Mouse (Mus musculus) limb, embryonic 14.5 days (tissue): Measurements from ENCODE around the gene 4833427G06Rik. TPM values are rescaled to one million over a fixed set of nuclear protein-coding genes. Genes with fewer than 3 reads are reported as not detected.
"Not testable (repeated sequence)": the region's sequence is repeated elsewhere in the genome, so short reads cannot be mapped to it uniquely, and the experiment has no call there.

Experiments
- ATAC-seq: fragments of 200-750 bp; cut with Nextera tagmentation; 2 replicates; pipeline ENCODE4 v1.8.0; 2017; ENCODE audit warnings: low read depth, moderate number of reproducible peaks, moderate TSS enrichment; ENCODE audit not compliant: low FRiP score
- DNase-seq: peaks from one replicate; pipeline ENCODE4 v3.0.0-alpha.2; 2015; ENCODE audit warnings: low spot score
- H3K27ac ChIP-seq: fragments of 300-500 bp; sonication (generic); replicated peaks from 2 replicates; pipeline ENCODE4 v1.5.1; 2014; ENCODE audit warnings: low read depth, mild to moderate bottlenecking, low read length, moderate library complexity, mixed read lengths
- H3K27me3 ChIP-seq: fragments of 300-500 bp; sonication (generic); 2 replicates; pipeline ENCODE4 v1.6.1; 2014; ENCODE audit warnings: low read length, mixed read lengths; ENCODE audit not compliant: control insufficient read depth, insufficient read depth
- H3K36me3 ChIP-seq: fragments of 300-500 bp; sonication (generic); 2 replicates; pipeline ENCODE4 v1.6.1; 2014; ENCODE audit warnings: mild to moderate bottlenecking, low read length, moderate library complexity, mixed read lengths; ENCODE audit not compliant: control insufficient read depth, insufficient read depth
- H3K4me1 ChIP-seq: fragments of 300-500 bp; sonication (generic); 2 replicates; pipeline ENCODE4 v1.6.1; 2014; ENCODE audit warnings: antibody characterized with exemption, low read length, mixed read lengths; ENCODE audit not compliant: control insufficient read depth, insufficient read depth
- H3K4me2 ChIP-seq: fragments of 300-500 bp; sonication (generic); replicated peaks from 2 replicates; pipeline ENCODE4 v1.6.1; 2014; ENCODE audit warnings: low read depth, mild to moderate bottlenecking, low read length, moderate library complexity; ENCODE audit not compliant: severe bottlenecking
- H3K4me3 ChIP-seq: fragments of 300-500 bp; sonication (generic); replicated peaks from 2 replicates; pipeline ENCODE4 v1.5.1; 2014; ENCODE audit warnings: low read length
- H3K9ac ChIP-seq: fragments of 300-500 bp; sonication (generic); 2 replicates; pipeline ENCODE4 v1.6.1; 2014; ENCODE audit warnings: mild to moderate bottlenecking, low read depth, low read length, moderate library complexity; ENCODE audit not compliant: severe bottlenecking
- H3K9me3 ChIP-seq: fragments of 300-500 bp; sonication (generic); 2 replicates; pipeline ENCODE4 v1.6.1; 2016; ENCODE audit warnings: low read length; ENCODE audit not compliant: control insufficient read depth
- POLR2A ChIP-seq: fragments of 200-500 bp; IDR thresholded peaks from 2 replicates; pipeline ENCODE4 v1.8.0; 2012; ENCODE audit warnings: inconsistent platforms, mild to moderate bottlenecking, moderate library complexity, borderline replicate concordance; ENCODE audit not compliant: insufficient read depth, insufficient read length; ENCODE audit errors: extremely low read depth
- WGBS: fragments of 180-500 bp; shearing (Covaris S2); extraction: QIAGEN DNeasy Blood & Tissue Kit; methylation state at CpG from one replicate; pipeline ENCODE4 v1.1.7; 2014; 5-methylcytosine and 5-hydroxymethylcytosine counted together
- polyA plus RNA-seq, 2 experiments: library from polyadenylated mRNA; depleted of rRNA in 1 of 2; stranded (reverse) in 1 of 2; unstranded in 1 of 2; fragments of >200 nt; fragmentation: Nextera tagmentation in 1 of 2; extraction: Ambion mirVana in 1 of 2; gene quantifications; 2 replicates each; pipeline versions ENCODE4 v1.2.1 to v1.2.3; 2012 to 2014

4833427G06Rik gene
- 0.06 TPM in 1 of 2 replicates, not detected in the other for polyA plus RNA-seq (2012; rRNA removed)
- not detected in 2 replicates for polyA plus RNA-seq (2014; fragmentation: Nextera tagmentation; extraction: Ambion mirVana)

DNA sequence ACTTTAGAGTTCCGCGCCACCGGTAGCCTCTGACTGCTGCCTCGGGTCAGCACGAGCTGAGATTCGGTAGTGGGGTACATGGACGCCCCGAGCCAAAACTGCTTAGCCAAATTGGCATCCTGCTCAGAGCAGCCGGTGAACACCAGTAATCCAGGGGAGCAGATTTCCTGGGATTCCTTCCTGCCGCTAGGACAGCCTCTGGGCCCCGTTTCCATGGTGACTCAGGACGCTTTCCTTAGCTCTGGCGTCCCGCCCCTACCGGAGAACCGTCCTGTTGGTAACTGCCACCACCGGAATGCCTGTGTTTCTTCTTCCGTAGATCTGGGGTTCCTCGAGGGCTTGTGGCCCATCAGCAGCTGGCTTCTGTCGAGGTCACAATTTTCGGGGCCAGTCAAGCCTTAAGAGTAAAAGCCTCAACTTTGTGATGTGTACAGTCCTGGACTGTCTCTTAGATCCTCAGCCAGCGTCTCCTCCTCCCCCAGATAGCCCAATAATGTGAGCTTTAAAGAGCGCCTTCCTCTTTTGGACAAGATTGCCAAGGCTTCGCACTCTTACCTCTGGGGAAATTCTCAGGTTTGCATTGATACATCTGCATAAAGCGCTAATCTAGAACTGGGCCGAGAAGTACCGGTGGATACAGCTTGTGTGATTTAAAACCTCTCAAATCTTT is at the start of gene 4833427G06Rik:
Gene 4833427G06Rik, minus strand, starts transcription at position 323 of the 670 bp plus-strand sequence.
- no peak for TF ChIP-seq POLR2A
- Histone ChIP-seq H3K27me3 (peaks cover 16% of the 10 kb centered on the region), H3K4me2 (peak within 1 kb of the TSS; percentile 100), H3K4me3 (peak within 1 kb of the TSS; percentile 19), H3K36me3 (no peaks in the 10 kb centered on the region), H3K9ac (peak within 1 kb of the TSS; percentile 2; the same call in 1 of the 2 replicates), H3K4me1 (peaks cover 13% of the 10 kb centered on the region), H3K27ac (no peak within 1 kb of the TSS), H3K9me3 (no peaks in the 10 kb centered on the region)
- 7% methylated on average over 27 of the region's 27 CpGs for WGBS
- peak; percentile 76 for DNase-seq
- ATAC-seq = peak; percentile 80; the same call in 1 of the 2 replicates

DNA sequence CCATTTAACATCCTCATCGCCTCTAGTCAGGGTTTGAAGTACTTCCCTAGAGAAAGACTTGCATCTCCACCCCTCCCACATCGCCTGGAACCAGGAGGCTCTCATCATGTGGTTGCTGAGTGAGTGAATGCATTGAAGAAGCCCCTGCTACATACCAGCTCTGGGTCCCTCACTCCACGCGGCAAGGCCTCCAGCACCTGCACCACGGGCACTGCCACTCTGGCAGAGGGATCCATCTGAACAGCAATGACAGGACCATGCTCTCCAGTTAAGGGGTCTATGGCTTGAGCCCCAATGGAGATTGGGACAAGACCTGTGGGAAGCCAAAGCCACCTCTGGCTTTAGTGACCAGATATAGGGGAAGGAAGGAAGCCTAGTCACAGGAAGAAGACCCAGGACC is 45.4 kb upstream of the 4833427G06Rik start:
- no peak for DNase-seq
- no peak overlapping the region for H3K9ac ChIP-seq
- no peaks in the 10 kb centered on the region for H3K36me3 ChIP-seq
- no peaks in the 10 kb centered on the region for H3K9me3 ChIP-seq
- H3K4me3 ChIP-seq = no peak overlapping the region
- no peaks in the 10 kb centered on the region; the same call in 1 of the 2 replicates for H3K27me3 ChIP-seq
- no peak for TF ChIP-seq POLR2A
- no peak overlapping the region for H3K27ac ChIP-seq
- H3K4me2 ChIP-seq = no peak overlapping the region
- 0 out of 2 replicates have a peak, but pooled peaks have one; percentile 11 for ATAC-seq
- 78% methylated on average over 5 of the region's 5 CpGs for WGBS
- H3K4me1 ChIP-seq = peaks cover 13% of the 10 kb centered on the region

DNA sequence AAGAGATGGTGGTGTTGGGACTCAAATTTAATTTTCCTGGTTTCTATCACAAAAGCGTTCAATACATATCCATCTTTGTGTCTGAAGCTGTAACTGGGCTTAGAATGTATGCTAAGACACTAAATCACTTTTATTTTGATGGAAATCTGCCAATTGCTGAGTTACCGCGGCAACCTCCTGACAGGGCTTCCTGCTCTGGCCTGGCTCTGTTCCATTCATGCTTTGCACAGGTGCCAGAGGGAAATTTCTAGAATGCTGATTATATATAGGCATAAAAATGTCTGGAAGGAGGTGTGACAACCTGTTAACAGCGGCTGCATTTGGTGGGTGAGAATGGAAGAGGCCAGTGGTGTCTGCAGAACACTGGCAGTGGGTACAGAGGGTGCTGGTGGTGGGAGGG is 44.6 kb upstream of the 4833427G06Rik start:
- Histone ChIP-seq H3K4me3 (no peak overlapping the region), H3K4me1 (peaks cover 13% of the 10 kb centered on the region), H3K9ac (no peak overlapping the region), H3K9me3 (no peaks in the 10 kb centered on the region), H3K36me3 (no peaks in the 10 kb centered on the region), H3K4me2 (no peak overlapping the region), H3K27me3 (no peaks in the 10 kb centered on the region; the same call in 1 of the 2 replicates), H3K27ac (no peak overlapping the region)
- WGBS = 29% methylated on average over 4 of the region's 4 CpGs
- TF ChIP-seq POLR2A = no peak
- DNase-seq = peak; percentile 84
- ATAC-seq = peak; percentile 69

GRCm38 (mm10) chr9:51144218-51144617 is 42.3 kb upstream of the 4833427G06Rik start:
- WGBS = 66% methylated on average over 6 of the region's 6 CpGs
- Histone ChIP-seq H3K27me3 (no peaks in the 10 kb centered on the region), H3K4me3 (no peak overlapping the region), H3K36me3 (no peaks in the 10 kb centered on the region), H3K9me3 (no peaks in the 10 kb centered on the region), H3K9ac (no peak overlapping the region), H3K4me1 (peaks cover 13% of the 10 kb centered on the region), H3K27ac (no peak overlapping the region), H3K4me2 (no peak overlapping the region)
- DNase-seq (no peak), ATAC-seq (no peak)
- TF ChIP-seq POLR2A = no peak

DNA sequence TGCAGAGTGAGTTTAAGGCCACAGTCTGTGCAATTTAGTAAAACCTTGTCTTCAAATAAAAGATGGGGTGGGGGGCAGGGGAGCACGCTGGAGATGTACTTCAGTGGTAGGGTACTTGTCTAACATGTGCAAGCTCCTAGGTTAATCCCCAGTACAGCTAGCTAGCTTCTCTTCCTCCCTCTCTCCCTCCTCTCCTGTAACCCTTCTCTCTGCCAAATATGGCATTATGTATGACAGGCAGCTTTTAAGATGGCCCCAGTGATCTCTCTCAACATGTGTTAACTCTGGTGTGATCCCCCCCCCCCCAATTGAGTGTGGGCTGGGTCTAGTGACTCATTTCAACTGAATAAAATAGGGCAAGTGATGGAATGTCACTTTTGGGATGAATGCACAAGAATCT is 41.6 kb upstream of the 4833427G06Rik start:
- Histone ChIP-seq H3K4me2 (no peak overlapping the region), H3K36me3 (no peaks in the 10 kb centered on the region), H3K4me1 (peaks cover 11% of the 10 kb centered on the region), H3K4me3 (no peak overlapping the region), H3K9ac (no peak overlapping the region), H3K9me3 (no peaks in the 10 kb centered on the region), H3K27me3 (no peaks in the 10 kb centered on the region), H3K27ac (no peak overlapping the region)
- DNase-seq = no peak
- no peak for TF ChIP-seq POLR2A
- 75% methylated on average over 1 of the region's 1 CpGs for WGBS
- ATAC-seq = no peak

GRCm38 (mm10) chr9:51140711-51141110 is 38.8 kb upstream of the 4833427G06Rik start:
- 73% methylated on average over 3 of the region's 3 CpGs for WGBS
- no peak overlapping the region for H3K4me2 ChIP-seq
- DNase-seq = no peak

GRCm38 (mm10) chr9:51139401-51139800 is 37.5 kb upstream of the 4833427G06Rik start:
- H3K27ac ChIP-seq, H3K27me3 ChIP-seq, DNase-seq, ATAC-seq, H3K36me3 ChIP-seq, H3K9ac ChIP-seq, H3K4me1 ChIP-seq, H3K4me3 ChIP-seq, H3K4me2 ChIP-seq, H3K9me3 ChIP-seq: not testable (repeated sequence)
- 92% methylated on average over 1 of the region's 1 CpGs for WGBS

More at GRCm38 (mm10) chr9:51140711-51141110, 38.8 kb upstream of the 4833427G06Rik start:
- Histone ChIP-seq H3K4me1 (no peaks in the 10 kb centered on the region), H3K9ac (no peak overlapping the region), H3K36me3 (no peaks in the 10 kb centered on the region), H3K4me3 (no peak overlapping the region), H3K27ac (no peak overlapping the region), H3K9me3 (no peaks in the 10 kb centered on the region), H3K27me3 (no peaks in the 10 kb centered on the region)
- no peak for ATAC-seq
- no peak for TF ChIP-seq POLR2A
